Mouse (Mus musculus) C2C12 (cell line): ENCODE data around the gene Anapc13.

Experiments
- CTCF ChIP-seq: IDR thresholded peaks from one replicate; pipeline ENCODE4 v1.5.1; 2011; ENCODE audit not compliant: control insufficient read depth, insufficient read depth, insufficient read length
- MYOD1 ChIP-seq: IDR thresholded peaks from one replicate; pipeline ENCODE4 v1.6.1; 2011; ENCODE audit warnings: low read depth; ENCODE audit not compliant: control insufficient read depth, insufficient read length
- MYOG ChIP-seq: IDR thresholded peaks from one replicate; pipeline ENCODE4 v1.6.1; 2011; ENCODE audit not compliant: control insufficient read depth, insufficient read length; ENCODE audit errors: extremely low read depth

DNA sequence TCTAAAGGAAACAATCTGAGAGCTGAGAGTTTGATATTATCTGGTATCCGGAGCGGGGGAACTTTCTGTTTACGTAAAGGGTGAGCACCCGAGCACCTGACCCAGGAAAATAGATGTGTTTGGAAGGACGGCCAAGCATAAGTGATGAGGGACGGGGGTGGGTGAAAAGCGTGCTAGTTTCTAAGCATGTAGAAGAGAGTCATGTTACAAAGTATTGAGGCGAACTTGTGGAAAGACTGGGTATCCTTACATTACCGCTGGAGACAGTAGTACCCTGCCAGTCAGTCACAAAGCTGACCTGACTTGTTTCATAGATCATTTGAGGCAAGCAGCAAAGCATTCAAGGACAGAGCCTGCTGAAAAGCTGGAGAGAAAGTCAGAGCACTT is 736 bp downstream of the Anapc13 start:
- TF ChIP-seq MYOG = no peak
- TF ChIP-seq CTCF = no peak
- no peak for TF ChIP-seq MYOD1
